Mouse (Mus musculus) common myeloid progenitor, adult 5-6 weeks (primary cell): ENCODE results near the gene Vasn. TPM values are rescaled to one million over a fixed set of nuclear protein-coding genes. Genes with fewer than 3 reads are reported as not detected.
A peak's percentile ranks its signal among the peaks of the same experiment; 100 is the strongest.

Source experiments
- ATAC-seq: replicated peaks from 2 replicates; pipeline ENCODE4 v1.8.0; 2016; ENCODE audit warnings: low read depth, mild to moderate bottlenecking, moderate TSS enrichment, inconsistent platforms; ENCODE audit not compliant: poor library complexity, severe bottlenecking
- total RNA-seq: library from RNA; stranded (forward); fragments of 200-1000, 187-1606 nt; gene quantifications from 2 replicates; pipeline ENCODE4 v1.2.3, GENCODE M21; 2017

Vasn gene
- total RNA-seq, 1 experiment from 2014 or later = 0.46 TPM

- peak; percentile 57 for ATAC-seq
These were observed 33.2 kb upstream of the Vasn start for GRCm38 (mm10) chr16:4606431-4607084.

GRCm38 (mm10) chr16:4607818-4608531, 31.8 kb upstream of the Vasn start:
- peak; percentile 88 for ATAC-seq

GRCm38 (mm10) chr16:4608532-4609059, 31.1 kb upstream of the Vasn start:
- no peak for ATAC-seq

- ATAC-seq = no peak
These were observed 28.5 kb upstream of the Vasn start for GRCm38 (mm10) chr16:4611193-4611592.

- ATAC-seq = no peak
These were observed 28.1 kb upstream of the Vasn start for GRCm38 (mm10) chr16:4611676-4612075.

GRCm38 (mm10) chr16:4613736-4614135, 26.0 kb upstream of the Vasn start:
- no peak for ATAC-seq

GRCm38 (mm10) chr16:4614639-4615038, 25.1 kb upstream of the Vasn start:
- ATAC-seq = no peak

- no peak for ATAC-seq
These were observed 24.4 kb upstream of the Vasn start for GRCm38 (mm10) chr16:4615297-4615696.

GRCm38 (mm10) chr16:4616829-4617228, 22.9 kb upstream of the Vasn start:
- ATAC-seq = no peak

- ATAC-seq = no peak; the same call in 1 of the 2 replicates
These were observed 15.7 kb upstream of the Vasn start for GRCm38 (mm10) chr16:4624074-4624473.

GRCm38 (mm10) chr16:4624481-4625110, 15.1 kb upstream of the Vasn start, which contains the start of gene Pam16:
Gene Pam16, minus strand, starts transcription at chr16:4624988.
- ATAC-seq = peak; percentile 92

GRCm38 (mm10) chr16:4627105-4627504, 12.6 kb upstream of the Vasn start:
- ATAC-seq = no peak

GRCm38 (mm10) chr16:4628898-4629419, 10.8 kb upstream of the Vasn start:
- ATAC-seq = no peak

GRCm38 (mm10) chr16:4629950-4630349, 9.8 kb upstream of the Vasn start:
- peak; percentile 71 for ATAC-seq

GRCm38 (mm10) chr16:4632050-4632449, 7.7 kb upstream of the Vasn start:
- no peak for ATAC-seq

GRCm38 (mm10) chr16:4633661-4634060, 6.1 kb upstream of the Vasn start:
- ATAC-seq = no peak

- ATAC-seq = no peak
These were observed 5.1 kb upstream of the Vasn start for GRCm38 (mm10) chr16:4634681-4635080.

GRCm38 (mm10) chr16:4635760-4636159, 4.0 kb upstream of the Vasn start:
- no peak for ATAC-seq

- no peak for ATAC-seq
These were observed 800 bp upstream of the Vasn start for GRCm38 (mm10) chr16:4638891-4639390.

- ATAC-seq = peak; percentile 52
These were observed 695 bp downstream of the Vasn start for GRCm38 (mm10) chr16:4640267-4641005.
